Mouse (Mus musculus): ENCODE results near the gene Spata48.

Spata48 gene

GRCm38 (mm10) chr11:11536295-11536694, 74.4 kb downstream of the Spata48 start:
- DNase-seq (ENCODE audit: low spot score), result no peak

- DNase-seq (ENCODE audit: low spot score), result no peak
Measured at GRCm38 (mm10) chr11:11545948-11546347, 84.1 kb downstream of the Spata48 start.

GRCm38 (mm10) chr11:11546903-11547511, 85.1 kb downstream of the Spata48 start:
- no peak for DNase-seq (ENCODE audit: low spot score)

- no peak for DNase-seq (ENCODE audit: low spot score)
Measured at GRCm38 (mm10) chr11:11547597-11548240, 85.8 kb downstream of the Spata48 start.

GRCm38 (mm10) chr11:11555563-11555962, 93.7 kb downstream of the Spata48 start:
- no peak for DNase-seq (ENCODE audit: low spot score)

GRCm38 (mm10) chr11:11556186-11556585, 94.3 kb downstream of the Spata48 start:
- no peak for DNase-seq (ENCODE audit: low spot score)

GRCm38 (mm10) chr11:11557173-11557967, 95.5 kb downstream of the Spata48 start:
- peak; percentile 61 for DNase-seq (ENCODE audit: low spot score)

- no peak for DNase-seq (ENCODE audit: low spot score)
Measured at GRCm38 (mm10) chr11:11558662-11559061, 96.8 kb downstream of the Spata48 start.

GRCm38 (mm10) chr11:11559099-11559686, 97.3 kb downstream of the Spata48 start:
- no peak for DNase-seq (ENCODE audit: low spot score)

- no peak for DNase-seq (ENCODE audit: low spot score)
Measured at GRCm38 (mm10) chr11:11561118-11561517, 99.2 kb downstream of the Spata48 start.

GRCm38 (mm10) chr11:11564266-11565044, 102.6 kb downstream of the Spata48 start:
- DNase-seq (ENCODE audit: low spot score), result no peak

Data from testis, postnatal 10 days (tissue).